Mouse (Mus musculus): ENCODE data around the gene Mtus2.

DNA sequence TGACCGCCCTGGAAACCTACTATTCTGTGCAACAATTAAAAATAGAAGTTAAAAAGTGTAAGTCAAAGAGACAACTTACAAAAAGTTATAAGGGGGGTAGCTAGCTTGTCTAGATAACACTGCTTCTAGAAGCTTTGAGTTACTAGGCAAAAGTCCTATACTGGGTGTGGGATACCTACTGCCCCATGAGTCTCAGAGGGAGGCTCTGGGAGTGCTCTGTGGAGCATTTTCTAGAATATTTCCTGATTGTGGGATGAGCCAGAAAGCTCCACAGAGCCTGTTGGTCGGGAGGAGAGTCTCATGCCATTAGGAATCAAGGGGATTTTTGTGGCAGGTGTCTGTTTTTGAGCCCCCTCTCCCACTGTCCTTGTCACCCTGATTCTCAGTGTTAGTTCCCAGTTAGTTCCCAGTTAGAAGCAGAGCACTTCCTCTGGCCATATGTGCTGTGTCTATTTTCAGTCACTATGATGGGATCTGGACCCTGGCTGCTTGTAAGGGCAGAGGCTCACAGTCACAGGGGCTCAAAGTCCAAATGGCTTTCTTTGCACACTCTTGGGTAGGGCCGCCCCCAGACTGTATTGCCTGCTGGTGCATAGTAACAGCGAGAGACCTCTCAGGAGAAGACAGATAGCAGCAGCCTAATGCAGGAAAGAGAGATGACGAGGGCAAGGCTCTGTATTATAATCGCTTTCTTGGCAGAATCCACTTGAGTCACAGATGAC lies 57.2 kb downstream of the Mtus2 start:
- TF ChIP-seq POLR2A (IDR thresholded peaks at IDR 0.05; ENCODE audit: control insufficient read depth, extremely low read depth, insufficient read depth, low read length, poor library complexity): no peak
- TF ChIP-seq CTCF (IDR thresholded peaks at IDR 0.05; ENCODE audit: borderline replicate concordance, control insufficient read depth, extremely low read depth, insufficient read depth, low read length, poor library complexity): no peak
